Mouse (Mus musculus): ENCODE measurements around the gene Gxylt2. TPM values are rescaled to one million over a fixed set of nuclear protein-coding genes. Genes with fewer than 3 reads are reported as not detected.
A peak's percentile ranks its signal among the peaks of the same experiment; 100 is the strongest.

The Gxylt2 gene
- total RNA-seq, 2 experiments from 2014 or later = not detected

DNA sequence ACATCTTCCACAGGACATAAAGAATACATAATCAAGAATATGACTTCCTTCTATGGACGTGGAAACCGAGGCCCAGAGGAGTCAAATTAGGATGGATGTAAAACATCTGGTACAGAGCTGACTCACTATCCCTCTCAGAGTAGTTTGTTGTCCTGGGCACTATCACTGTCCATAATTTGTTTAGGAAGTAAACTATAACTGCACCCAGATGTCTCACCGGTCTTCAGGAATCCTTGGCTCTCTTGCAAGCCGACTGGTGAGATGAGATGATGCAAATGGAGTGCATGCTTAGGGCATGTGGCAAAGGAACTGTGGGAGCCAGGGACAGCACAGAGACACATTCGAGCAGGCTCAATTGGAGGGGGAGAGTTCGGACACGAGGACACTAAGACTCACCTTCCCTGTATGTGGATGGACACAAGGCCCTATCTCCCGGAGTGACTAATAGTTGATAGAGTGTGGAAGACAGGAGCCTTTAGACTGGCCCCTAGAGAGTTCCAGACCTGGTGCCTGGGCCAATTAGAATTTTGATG lies 10.8 kb downstream of the Gxylt2 start:
- no peak for ATAC-seq (ENCODE audit: poor library complexity, severe bottlenecking)

- no peak for ATAC-seq (ENCODE audit: poor library complexity, severe bottlenecking)
These were observed 11.6 kb downstream of the Gxylt2 start for GRCm38 (mm10) chr6:100716152-100716551.

- ATAC-seq (ENCODE audit: poor library complexity, severe bottlenecking) = no peak
These were observed 12.3 kb downstream of the Gxylt2 start for GRCm38 (mm10) chr6:100716817-100717216.

DNA sequence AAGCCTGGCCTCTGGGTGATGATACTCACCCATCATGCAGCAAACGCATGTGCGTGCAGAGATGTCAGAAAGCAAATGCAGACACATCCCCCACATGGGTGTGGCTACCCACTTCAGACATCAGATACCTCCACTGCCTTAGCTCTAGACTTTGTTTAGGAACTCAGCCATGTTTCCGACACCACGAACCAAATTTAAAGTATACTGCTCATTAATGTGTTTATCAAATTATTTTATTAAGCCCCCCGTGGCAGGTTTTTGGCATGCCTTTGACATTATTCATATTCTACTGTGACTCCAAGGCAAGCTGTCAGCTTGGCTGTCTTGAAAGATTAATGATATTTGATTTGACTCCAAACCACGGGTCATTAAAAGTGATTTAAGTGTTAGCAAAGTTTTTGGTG lies 15.6 kb downstream of the Gxylt2 start:
- no peak for ATAC-seq (ENCODE audit: poor library complexity, severe bottlenecking)

GRCm38 (mm10) chr6:100720882-100721721 lies 16.6 kb downstream of the Gxylt2 start:
- peak; percentile 33; the same call in 1 of the 2 replicates for ATAC-seq (ENCODE audit: poor library complexity, severe bottlenecking)

DNA sequence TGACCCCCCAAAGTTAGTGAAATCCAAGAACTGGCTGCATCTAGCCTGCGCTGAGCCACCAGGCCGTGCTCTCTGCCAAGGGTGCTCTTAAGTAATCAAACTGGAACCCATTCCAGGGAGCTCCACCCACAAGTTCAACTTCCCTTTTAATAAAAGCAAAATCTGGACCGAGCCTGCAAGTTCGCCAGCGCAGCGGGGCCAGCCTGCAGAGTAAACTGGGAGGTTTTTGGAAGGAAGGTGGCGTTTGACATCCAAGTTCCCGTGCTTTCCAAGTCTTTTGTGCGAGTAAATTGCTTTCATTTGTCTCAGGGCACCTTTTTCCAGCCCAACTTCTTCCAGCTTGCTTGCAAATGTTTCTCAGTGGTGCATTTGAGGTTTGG lies 27.5 kb downstream of the Gxylt2 start:
- 0 out of 2 replicates have a peak, but pooled peaks have one; percentile 38 for ATAC-seq (ENCODE audit: poor library complexity, severe bottlenecking)

DNA sequence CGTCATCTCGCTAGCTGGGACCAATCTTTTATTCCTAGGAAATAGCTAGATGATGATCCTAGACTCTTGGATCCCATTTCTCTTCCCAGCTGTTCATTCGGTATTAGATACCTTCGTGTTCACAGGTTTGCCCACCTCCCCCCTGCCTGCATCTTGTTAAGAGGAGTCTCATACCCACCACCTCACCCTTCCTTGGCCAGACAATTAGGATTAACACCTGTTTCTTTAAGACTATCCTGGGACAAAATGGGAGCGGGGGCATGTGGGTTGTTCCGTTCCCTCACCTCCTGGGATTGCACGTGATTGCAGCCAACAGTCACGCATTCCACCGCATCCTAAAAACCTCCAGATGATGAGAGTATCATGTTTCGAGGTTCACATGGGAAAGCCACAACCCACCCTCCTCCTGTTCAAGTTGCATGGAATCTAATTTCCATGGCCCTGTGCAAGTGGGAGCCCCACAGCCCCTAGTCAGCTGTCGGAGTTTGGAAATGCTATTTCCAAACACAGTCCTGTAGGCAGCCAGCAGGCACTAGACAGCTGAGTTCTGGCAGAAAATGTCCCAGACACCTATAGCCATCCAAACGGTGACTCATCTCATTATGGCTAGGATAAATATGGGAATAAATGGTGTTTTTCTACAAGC lies 28.0 kb downstream of the Gxylt2 start:
- no peak for ATAC-seq (ENCODE audit: poor library complexity, severe bottlenecking)

DNA sequence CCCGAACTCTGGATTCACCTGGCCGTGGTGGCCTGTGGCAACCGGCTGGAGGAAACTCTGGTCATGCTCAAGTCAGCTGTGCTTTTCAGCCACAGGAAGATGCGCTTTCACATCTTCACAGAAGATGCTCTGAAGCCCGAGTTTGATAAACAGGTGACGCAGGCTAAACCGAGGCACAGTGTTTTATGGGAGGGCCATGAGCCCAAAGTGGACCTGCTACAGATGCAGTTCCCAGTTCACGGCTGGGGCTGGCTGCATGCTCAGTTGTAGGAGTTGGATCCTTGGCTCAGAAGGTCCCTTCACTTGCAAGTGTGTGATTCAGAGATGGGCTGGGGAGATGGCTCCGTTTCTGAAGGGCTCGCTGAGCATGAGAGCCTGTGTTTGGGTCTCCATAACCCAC lies 28.7 kb downstream of the Gxylt2 start:
- ATAC-seq (ENCODE audit: poor library complexity, severe bottlenecking) = no peak

- no peak for ATAC-seq (ENCODE audit: poor library complexity, severe bottlenecking)
These were observed 29.8 kb downstream of the Gxylt2 start for GRCm38 (mm10) chr6:100734321-100734720.

DNA sequence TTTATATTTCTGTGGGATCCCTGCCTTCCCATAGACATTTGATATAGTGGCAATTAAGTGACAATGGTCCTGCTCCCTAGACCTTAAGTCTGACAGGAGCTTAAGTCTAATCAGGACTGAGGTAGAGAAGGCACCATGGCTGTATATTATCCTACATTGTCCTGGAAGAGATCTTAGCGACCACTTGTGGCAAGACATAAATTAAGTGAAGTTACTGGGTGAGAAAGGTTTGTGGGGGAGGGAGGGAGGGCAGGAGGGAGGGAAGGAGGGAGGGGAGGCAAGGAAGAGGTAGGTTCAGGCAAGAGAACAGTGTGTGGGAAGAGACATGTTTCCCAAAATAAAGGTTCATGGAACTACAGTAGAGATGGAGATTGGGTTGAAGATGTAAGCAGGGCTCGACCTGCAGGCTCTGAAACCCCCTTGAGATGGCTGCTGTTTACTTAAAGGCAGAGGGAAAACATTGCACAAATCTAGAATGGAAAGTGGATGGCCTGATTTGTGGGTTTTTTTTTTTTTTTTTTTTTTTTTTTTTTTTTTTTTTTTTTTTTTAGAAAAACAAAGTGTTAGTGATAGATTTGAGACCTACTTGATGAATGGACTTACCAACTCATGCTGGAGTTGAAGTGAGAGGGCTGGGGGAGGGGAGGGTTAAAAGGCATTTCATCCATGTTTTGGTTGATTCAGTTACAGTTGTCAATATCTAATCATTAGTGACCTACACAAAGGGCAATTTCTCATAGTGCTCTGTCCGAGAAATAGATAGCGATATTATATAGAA lies 54.1 kb downstream of the Gxylt2 start:
- ATAC-seq (ENCODE audit: poor library complexity, severe bottlenecking) = no peak

- ATAC-seq (ENCODE audit: poor library complexity, severe bottlenecking) = no peak
These were observed 63.2 kb downstream of the Gxylt2 start for GRCm38 (mm10) chr6:100767756-100768155.

DNA sequence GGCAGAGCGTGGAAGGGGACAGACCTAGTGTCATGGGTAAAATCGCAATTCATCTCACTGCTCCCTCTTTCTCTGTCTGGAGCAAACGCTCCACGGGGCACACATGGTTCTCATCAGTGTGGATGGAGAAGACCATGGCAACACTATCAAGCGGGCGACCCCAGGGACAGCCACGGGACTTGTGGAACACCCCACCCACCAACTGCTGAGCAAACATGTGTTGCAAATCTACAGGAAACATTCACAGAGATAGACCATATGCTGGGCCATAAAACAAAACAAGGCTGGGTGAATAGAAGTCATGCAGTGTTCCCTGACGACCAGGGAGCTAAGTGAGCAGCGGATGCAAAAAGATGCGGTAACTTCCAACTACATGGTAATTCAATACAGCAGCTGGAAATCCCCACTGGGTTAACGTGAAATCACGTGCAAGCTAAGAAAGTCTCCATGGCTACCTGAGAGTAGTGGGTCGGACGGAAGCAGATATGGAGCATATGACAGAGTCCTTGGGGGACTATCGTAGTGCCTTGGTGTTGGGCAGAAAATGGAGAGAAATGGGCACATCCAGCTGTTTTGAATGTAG lies 71.5 kb downstream of the Gxylt2 start:
- ATAC-seq (ENCODE audit: poor library complexity, severe bottlenecking) = no peak

DNA sequence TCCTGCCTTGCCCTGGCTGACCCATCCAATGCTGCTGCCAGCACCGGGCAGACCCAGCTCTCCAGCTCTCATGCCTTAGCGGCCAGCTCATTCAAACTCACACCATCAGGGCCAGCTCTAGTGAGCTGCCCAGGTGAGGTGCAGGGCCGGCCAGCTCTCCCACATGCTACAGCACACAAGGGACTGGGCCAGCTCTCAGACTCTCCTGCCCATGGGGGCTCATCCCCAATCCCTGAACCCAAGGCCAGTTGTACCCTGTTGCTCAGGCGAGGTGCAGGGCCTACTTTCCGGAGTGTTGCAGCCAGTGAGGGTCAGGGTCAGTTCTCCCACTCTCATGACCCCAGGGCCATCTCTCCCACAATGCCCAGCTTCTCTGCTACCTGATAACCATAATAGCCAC lies 74.1 kb downstream of the Gxylt2 start:
- no peak for ATAC-seq (ENCODE audit: poor library complexity, severe bottlenecking)

- no peak for ATAC-seq (ENCODE audit: poor library complexity, severe bottlenecking)
These were observed 75.9 kb downstream of the Gxylt2 start for GRCm38 (mm10) chr6:100780421-100780820.

- no peak for ATAC-seq (ENCODE audit: poor library complexity, severe bottlenecking)
These were observed 77.1 kb downstream of the Gxylt2 start for GRCm38 (mm10) chr6:100781644-100782043.

DNA sequence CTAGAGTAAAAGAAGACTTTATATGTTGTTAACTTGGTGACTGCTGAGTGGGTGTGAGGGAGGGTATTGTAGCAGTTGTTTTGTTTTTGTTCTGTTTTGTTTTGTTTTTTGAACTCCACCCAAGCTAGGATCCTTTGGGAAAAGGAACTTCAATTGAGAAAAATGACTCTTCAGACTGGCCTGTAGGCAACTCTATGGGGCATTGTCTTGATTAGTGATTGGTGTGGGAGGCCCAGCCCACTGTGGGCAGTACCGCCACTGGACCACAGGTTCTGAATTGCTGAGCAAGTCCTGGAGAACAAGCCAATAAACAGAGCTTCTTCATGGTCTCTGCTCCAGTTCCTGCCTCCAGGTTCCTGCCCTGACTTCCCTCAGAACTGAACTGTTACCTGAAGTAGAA lies 83.2 kb downstream of the Gxylt2 start:
- no peak for ATAC-seq (ENCODE audit: poor library complexity, severe bottlenecking)

GRCm38 (mm10) chr6:100789161-100789560 lies 84.6 kb downstream of the Gxylt2 start:
- ATAC-seq (ENCODE audit: poor library complexity, severe bottlenecking) = no peak

DNA sequence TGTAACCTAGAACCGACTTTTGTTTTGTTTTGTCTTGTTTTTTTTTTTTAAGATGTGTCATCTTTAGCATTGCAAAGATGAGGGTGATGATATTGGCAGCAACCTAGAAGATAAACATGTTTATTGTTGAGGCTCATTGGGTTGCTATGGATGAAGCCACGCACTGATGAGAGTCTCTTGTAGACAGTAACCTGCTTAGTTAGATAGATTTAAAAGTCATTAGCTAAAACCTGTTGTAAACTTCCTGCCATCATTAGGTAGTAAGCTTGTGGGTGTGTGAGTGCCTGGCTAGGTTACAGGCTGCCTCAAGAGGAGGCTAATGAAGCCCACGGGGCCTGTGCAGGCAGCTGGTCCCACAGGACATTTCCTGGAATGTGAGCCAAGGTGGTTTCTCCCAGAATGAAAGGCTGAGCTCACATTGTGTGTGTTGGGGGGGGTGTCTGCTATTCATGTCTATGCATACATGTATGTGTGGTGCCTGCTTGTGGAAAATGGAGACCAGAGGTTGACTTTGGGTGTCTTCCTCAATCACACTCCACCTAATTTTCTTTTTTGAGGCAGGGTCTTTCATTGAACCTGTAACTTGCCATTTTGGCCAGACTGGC lies 87.6 kb downstream of the Gxylt2 start:
- no peak for ATAC-seq (ENCODE audit: poor library complexity, severe bottlenecking)

DNA sequence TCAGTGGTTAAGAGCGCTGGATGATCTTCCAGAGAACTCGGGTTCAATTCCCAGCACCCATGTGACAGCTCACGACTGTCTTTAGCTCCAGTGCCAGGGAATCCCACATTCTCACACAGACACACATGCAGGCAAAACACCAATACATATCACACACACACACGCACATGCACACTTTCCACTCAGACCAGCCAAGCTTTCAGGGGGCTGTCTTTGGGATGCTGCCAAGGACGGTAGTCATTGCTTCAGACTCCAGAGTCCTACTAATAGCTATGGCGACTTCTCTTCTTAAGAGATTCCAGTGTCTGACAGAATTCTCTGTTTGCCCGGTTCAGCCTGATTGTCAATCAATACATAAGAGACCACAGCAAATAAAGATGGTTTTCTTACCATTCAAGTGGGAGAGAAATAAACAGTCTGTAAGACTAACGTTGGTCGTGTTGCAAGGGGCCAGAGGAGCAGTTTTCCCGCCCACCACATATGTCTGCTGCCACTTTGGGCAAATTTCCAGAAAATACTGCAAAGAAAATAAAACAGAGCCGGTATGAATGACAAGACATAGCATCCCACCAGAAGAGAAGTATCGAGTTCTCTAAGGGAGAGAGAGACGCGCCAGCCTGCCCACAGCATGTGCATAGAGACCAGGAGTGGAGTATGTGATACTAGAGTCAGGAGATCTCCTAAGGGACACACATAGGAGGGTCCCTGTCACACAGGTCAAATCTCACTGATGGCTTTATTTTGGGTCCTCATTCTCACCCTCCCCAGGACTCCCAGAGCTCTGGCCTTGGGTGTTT lies 88.6 kb downstream of the Gxylt2 start:
- ATAC-seq (ENCODE audit: poor library complexity, severe bottlenecking) = no peak

DNA sequence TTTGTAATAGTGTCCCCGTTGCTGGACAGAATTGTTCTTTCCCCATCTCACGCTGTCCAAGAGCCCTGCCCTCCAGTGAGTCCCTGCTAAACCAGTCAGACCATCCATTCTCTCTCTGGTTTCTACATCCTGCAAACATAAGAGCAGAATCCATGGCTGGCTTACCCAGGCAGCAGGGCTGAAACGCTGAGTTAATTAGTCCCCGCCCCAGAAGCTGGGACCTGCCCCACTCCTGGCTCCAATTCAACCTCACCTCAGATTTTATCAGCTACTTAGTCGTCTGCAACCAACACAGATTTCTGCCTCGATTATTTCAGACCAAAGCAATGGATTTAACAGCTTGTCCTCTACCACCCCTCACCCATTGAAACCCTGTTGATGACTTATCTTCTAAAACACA lies 91.3 kb downstream of the Gxylt2 start:
- no peak for ATAC-seq (ENCODE audit: poor library complexity, severe bottlenecking)
